33 mouse cellular contexts compared by ENCODE assay signal in genomic region chr12:51516726-51517125, GRCm38 (mm10).
"Had no signal": no experiment of that assay in that cellular context is flagged by ENCODE, and none has a peak within 500 bp of the region (broad histone marks: within the 10 kb centered on the region; RNA-seq: fewer than 3 reads in every experiment).

No protein-coding gene starts in this region.

- H3K4me1 ChIP-seq: heart, embryonic 10.5 days; heart, embryonic 12.5 days; heart, embryonic 13.5 days; heart, embryonic 15.5 days; hindbrain, embryonic 12.5 days; hindbrain, embryonic 13.5 days; hindbrain, embryonic 15.5 days; intestine, embryonic 15.5 days; kidney, embryonic 15.5 days had no signal

- ATAC-seq: inflammation-experienced regulatory T-cells, adult 6 months; intestine, embryonic 15.5 days; intestine, embryonic 16.5 days; intestine, postnatal 0 days had no signal

- H3K4me3 ChIP-seq: heart, embryonic 10.5 days; heart, embryonic 12.5 days; heart, embryonic 13.5 days; heart, embryonic 15.5 days; hindbrain, embryonic 12.5 days; hindbrain, embryonic 13.5 days; hindbrain, embryonic 15.5 days; intestine, embryonic 15.5 days; kidney, embryonic 15.5 days; layer of hippocampus, adult 2 months; left cerebral cortex, adult 2 months had no signal

- DNase-seq: heart, postnatal 10 days; heart, postnatal 14 days; heart, postnatal 36 days; heart, postnatal 4 days; kidney, adult 11 months; kidney, adult 18-20 months; kidney, adult 2 months; kidney, adult 8-10 months; kidney, adult 9 months; kidney, postnatal 10 days; kidney, postnatal 14 days; kidney, postnatal 25 days; kidney, postnatal 36 days; kidney, postnatal 4 days; layer of hippocampus, adult 9-11 months; layer of hippocampus, postnatal 36 days had no signal

- H3K9ac ChIP-seq: heart, embryonic 12.5 days; heart, embryonic 13.5 days; heart, embryonic 15.5 days; hindbrain, embryonic 12.5 days; hindbrain, embryonic 13.5 days; hindbrain, embryonic 14.5 days; hindbrain, embryonic 15.5 days; intestine, embryonic 15.5 days; kidney, embryonic 15.5 days had no signal

- H3K27me3 ChIP-seq: heart, embryonic 12.5 days; heart, embryonic 13.5 days; heart, embryonic 15.5 days; hindbrain, embryonic 12.5 days; hindbrain, embryonic 13.5 days; hindbrain, embryonic 15.5 days; intestine, embryonic 15.5 days; kidney, embryonic 15.5 days had no signal

- H3K4me2 ChIP-seq: heart, embryonic 11.5 days; heart, embryonic 12.5 days; heart, embryonic 13.5 days; heart, embryonic 15.5 days; hindbrain, embryonic 12.5 days; hindbrain, embryonic 13.5 days; hindbrain, embryonic 14.5 days; hindbrain, embryonic 15.5 days; intestine, embryonic 15.5 days; kidney, embryonic 15.5 days had no signal

- H3K36me3 ChIP-seq: heart, embryonic 10.5 days; heart, embryonic 12.5 days; heart, embryonic 13.5 days; heart, embryonic 15.5 days; hindbrain, embryonic 12.5 days; hindbrain, embryonic 13.5 days; hindbrain, embryonic 15.5 days; intestine, embryonic 15.5 days; kidney, embryonic 15.5 days had no signal

- H3K27ac ChIP-seq: heart, embryonic 10.5 days; heart, embryonic 13.5 days; heart, embryonic 15.5 days; hindbrain, embryonic 12.5 days; hindbrain, embryonic 13.5 days; hindbrain, embryonic 14.5 days; hindbrain, embryonic 15.5 days; intestine, embryonic 15.5 days; kidney, embryonic 15.5 days; kidney, postnatal 0 days; layer of hippocampus, adult 2 months; left cerebral cortex, adult 2 months had no signal

- H3K9me3 ChIP-seq: heart, embryonic 10.5 days; heart, embryonic 12.5 days; heart, embryonic 13.5 days; heart, embryonic 15.5 days; hindbrain, embryonic 12.5 days; hindbrain, embryonic 13.5 days; hindbrain, embryonic 15.5 days; intestine, embryonic 15.5 days; kidney, embryonic 15.5 days had no signal
